Mouse (Mus musculus): Measurements from ENCODE around the gene Kank2.
A peak's percentile ranks its signal among the peaks of the same experiment; 100 is the strongest.
"Not testable (repeated sequence)": the region's sequence is repeated elsewhere in the genome, so short reads cannot be mapped to it uniquely, and the experiment has no call there.

The Kank2 gene

DNA sequence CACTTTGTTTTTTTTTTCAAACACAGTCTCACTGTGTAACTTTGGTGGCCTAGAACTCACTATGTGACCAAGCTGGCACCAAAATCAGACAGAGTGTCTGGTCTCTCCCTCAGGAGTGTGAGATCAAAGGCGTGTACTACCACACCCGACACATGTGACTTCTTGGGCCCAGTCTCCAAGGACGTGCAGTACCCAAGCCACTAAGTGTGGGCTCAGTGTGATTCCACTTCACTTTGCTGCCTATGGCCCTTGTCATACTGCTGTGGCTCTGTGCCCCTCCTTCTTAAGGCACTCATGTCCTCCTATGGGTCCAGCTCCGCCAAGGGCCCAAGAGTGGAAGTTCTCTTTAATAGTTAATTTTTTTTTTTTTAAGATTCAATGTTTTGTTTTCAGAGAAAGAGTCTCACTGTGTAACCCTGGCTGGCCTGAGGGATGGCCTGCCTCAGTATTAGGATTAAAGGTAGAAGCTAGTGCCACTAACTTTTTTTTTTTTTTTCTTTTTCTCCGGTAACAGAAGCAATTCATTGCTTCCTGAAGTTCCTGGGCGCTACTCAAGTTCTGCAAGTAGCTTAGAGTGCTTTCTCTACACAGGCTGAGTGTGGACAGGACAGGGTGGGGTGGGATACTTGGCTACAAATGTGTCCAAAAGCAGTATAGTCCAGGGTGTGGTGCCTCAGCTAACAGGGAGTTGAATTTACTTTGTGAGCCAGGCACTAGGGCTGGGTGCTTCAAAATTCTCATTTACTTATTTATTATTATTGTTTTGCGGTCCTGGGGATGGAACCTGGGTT lies 13.8 kb downstream of the Kank2 start:
- DNase-seq (ENCODE audit: low read depth) = no peak

DNA sequence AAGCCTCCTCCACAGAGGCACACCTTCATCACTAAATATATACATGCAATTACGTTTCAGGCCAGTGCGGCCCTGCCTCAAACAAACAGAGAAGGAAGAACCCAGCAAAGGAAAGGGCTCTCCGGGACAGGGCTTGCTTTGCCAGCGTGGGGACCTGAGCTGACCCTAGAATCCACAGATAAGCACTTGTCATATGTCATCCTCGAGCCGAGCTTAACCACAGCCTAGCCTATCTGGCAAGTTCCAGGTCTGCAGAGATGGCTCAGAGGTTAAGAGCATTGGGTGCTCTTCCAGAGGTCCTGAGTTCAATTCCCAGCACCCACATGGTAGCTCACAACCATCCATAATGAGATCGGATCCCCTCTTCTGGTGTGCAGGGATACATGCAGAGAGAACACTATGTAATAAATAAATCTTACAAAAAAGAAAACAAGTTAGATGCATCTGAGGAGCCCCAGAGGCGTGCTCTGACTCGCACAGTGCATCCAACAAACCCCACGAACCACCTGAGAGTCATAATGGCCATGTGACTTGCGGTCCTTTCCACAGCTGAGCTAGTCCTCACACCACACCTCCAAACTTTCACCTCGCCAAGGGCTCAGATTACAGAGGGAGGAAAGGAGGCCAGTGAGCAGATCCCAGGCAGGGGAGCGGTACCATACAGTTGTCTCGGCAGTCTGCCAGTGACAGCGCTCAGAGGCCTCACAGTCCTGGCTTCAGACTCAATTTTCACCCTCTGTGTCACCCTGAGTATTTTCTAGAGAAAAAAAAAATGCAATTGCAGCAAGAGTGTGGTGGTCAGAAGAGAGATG lies 16.7 kb downstream of the Kank2 start:
- peak; percentile 78 for DNase-seq (ENCODE audit: low read depth)

DNA sequence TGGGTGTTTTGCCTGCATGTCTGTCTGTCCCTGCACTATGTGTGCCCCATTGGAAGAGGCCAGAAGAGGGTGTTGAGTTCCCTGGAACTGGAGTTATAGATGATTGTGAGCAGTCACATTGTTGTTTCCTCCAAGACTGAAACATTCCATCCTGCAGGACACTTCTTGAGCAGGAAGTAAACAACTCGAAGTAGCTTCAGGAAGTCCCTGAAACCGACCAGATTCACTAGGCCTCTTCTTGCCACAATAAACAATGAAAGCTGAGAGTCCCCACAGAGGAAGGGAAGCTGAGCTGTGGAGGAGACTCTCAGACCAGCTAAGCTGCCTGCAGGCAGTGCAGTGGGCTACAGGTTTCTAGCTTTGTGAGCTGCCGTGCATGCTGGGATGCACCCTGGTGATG lies 20.8 kb downstream of the Kank2 start:
- DNase-seq (ENCODE audit: low read depth) = no peak

DNA sequence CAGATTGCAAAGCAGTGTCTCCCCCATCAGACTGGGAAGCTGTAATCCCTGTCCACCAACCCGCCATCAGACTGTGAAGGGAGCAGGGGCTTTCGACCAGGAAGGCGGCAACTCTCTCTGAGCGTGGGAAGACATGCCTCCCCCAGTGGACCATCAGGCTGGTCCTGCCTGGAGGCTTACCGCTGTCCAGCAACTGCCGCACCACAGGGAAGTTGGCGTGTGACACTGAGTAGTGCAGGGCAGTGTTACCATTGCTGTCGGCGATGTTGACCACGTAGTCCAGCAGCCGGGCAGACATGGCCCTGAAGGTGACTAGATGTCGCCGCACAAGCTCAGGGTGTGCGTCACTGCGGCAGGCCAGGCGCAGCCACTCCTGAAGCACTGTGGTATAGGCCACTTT lies 24.2 kb downstream of the Kank2 start:
- no peak for DNase-seq (ENCODE audit: low read depth)

DNA sequence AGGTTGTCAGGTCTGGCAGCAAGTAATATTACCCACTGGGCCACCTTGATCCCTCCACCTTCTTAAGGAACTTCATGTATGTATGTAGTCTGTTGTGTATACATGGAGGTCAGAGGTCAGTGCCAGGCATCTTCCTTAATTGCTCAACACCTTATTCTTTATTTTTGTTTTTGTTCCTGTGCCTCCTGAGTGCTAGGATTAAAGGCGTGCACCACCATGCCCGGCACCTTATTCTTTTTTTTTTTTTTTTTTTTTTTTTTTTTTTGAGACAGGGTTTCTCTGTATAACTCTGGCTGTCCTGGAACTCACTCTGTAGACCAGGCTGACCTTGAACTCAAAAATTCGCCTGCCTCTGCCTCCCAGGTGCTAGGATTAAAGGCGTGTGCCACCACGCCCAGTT lies 25.1 kb downstream of the Kank2 start:
- not testable (repeated sequence) for DNase-seq (ENCODE audit: low read depth)

DNA sequence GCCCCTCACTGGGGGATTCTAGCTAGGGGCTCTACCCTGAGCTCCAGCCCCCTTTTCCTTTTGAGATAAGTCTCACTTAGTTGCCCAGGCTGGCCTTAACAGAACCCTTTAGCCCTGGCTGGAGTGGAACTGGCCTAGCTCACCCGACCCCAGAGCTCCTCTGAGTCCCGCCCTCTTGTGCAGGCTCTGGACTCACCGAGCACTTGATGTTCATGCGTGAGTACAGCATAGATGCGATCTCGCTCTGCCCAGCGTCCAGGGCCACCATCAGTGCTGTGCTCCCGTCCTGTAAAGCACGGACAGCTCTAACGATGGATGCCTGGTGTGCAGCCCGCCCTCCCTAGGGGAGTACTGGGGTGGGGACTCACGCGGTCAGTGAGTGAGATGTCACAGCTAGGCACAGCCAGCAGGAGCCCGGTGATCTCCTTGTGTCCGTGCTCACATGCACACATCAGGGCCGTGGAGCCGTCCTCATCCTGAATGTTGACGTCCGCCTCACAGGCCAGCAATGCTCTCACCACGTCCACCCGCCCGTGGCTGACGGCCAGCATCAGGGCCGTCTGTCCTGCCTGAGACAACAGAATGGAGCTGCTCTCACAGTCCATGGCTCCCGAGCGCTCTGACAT lies 28.9 kb downstream of the Kank2 start:
- DNase-seq (ENCODE audit: low read depth) = no peak

DNA sequence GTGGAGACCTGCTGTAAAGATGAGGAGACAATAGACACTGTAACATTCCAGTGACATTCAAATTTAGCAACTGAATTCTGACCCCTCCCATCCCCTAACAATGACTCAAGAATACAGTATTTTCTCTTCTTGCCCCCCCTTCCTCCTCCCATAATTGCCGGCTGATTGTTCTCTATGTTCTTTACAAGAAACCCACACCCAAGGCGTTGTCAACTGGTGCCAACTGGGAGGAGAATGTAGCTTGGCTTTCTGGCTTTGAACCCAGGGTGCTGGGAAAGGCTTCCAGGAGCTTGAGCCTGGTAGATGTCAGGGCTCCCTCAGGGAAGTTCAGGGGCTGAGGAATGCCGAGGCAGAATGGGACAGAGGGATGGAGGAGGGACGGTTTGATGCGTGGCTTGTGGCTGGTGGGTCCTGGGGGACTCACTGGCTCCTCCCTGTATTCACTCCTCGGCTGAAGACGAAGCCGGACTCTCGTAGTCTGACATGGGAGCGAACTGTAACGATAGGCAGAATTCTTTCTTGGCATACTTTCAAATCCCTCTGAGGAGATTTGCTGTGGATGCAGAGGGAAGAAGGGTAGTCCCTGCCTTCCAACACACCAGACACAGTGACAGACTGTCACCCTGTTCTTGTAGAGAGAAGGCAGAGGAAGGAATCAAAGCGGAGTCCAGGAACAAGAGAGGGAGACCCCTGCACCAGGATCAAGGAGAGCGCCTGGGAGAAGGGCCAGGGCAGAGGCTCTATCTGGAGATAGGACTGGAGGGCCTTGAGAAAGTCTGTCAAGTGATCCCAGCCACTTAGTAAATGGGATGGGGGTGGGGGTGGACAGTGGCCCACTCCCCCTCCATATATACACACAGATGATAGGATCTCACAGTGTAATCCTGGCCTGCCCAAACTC lies 29.8 kb downstream of the Kank2 start:
- peak; percentile 79 for DNase-seq (ENCODE audit: low read depth)

DNA sequence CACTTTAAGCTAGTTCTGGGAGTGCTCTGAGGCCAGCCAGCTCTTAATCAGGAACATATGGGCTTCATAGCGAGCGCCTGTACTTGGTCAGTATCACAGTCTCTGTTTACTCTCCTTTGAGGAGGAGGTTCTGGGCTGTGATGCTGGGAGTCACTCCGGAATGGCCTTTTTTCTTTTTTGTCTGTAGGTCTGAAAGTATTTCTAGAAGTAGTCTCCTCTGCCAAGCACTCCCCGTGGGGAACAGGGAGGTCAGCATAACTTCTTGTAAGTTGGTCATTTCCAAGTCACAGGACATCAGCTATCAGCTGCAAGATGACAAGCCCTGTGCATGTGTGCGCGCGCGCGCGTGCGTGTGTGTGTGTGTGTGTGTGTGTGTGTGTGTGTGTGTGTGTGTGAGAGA lies 30.6 kb downstream of the Kank2 start:
- DNase-seq (ENCODE audit: low read depth) = peak; percentile 93

DNA sequence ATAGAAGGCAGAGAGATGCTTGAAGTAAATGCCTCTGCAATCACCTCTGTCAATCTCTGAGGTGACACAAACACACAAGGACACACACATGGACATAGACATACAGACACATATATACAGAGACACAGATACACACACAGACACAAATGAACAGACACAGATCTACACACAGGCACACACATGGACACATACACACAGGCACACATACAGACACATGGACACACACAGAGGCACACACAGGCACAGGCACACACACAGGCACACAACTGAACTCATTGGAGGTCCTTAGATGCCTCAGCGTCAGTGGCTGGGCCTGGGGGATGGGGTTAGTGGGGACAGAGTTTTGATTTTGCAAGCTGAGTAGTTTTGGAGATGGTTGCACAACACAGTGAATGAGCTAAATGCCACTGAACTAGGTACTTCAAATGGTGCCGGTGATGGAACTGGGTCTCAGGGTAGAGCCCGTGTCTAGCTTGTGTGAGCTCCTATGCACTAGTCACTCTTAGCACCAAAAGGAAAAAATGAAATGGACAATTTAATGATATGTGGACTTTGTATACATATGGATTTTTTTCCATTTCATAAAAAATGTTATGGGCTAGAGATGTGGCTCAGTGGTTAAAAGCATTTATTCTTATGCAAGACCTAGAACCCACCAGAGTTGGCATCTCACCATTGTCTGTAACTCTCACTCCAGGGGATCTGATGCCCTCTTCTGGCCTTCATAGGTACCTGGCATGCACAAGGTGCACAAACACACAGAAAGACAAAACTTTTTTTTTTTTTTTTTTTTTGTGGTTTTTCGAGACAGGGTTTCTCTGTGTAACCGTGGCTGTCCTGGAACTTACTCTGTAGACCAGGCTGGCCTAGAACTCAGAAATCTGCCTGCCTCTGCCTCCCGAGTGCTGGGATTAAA lies 34.2 kb downstream of the Kank2 start:
- no peak for DNase-seq (ENCODE audit: low read depth)

DNA sequence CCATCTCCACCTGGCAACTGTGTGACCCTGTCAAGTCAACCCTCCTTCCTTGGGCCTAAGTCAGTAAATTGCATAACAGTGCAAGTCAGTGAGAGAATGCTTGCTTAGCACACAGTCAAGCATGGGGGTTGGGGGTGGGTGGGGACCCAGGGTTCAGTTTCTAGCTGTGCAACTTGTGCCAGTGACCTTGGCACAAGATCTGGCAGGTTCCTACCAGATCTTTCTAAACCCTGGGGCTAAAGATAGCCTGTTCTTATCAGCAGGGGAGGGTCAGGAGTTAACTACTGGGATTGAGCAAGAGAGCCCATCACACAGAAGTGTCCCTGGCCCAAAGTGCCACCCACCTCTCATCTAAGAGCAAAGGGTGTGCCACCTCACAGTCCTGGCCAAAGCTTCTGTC lies 36.4 kb downstream of the Kank2 start:
- no peak for DNase-seq (ENCODE audit: low read depth)

DNA sequence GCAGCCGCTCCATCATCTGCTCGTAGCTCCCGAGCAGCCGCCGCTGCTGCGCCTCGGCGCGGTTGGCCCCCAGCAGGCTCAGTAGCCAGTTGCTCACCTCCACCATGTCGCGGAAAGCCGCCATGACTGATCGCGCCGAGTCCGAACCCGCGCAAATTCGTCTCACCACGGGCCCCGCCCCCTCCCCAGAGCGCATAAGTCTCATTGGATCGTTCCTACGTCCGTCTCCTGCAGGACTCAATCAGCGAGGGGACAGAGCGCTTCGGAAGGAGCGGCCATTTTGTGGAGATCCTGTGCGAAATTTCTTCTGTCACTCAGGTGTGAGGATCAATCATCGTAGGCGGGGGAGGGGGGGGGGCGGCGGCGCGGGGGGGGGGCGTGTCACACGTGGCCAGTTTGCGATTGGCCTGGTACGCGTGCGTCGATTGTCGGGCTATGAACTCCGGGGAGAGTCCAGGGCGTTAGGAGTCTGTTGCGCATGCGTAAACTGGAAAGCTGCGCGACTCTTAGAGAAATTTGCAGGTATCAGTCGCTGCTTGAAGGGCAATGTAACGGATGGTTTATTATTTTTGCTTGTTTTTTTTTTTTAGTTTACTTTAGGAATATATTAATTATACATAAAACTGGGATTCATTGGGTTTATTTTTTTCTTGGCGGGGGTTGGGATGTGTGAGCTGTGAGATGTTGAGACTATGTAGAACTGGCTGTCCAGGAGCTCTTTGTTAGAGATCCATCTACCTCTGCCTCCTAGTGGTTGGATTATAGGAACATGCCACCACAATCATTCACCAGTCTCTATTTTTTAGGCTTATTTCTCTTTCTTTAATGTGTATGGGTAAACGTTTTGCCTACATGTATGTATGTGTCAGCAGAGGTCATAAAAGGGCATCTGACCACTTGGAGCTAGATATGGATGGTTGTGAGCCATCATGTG lies 38.1 kb downstream of the Kank2 start, which contains the start of gene Spc24:
Spc24 (minus strand) TSS at position 149 of the 934 bp plus-strand sequence.
- DNase-seq (ENCODE audit: low read depth) = peak; percentile 85

DNA sequence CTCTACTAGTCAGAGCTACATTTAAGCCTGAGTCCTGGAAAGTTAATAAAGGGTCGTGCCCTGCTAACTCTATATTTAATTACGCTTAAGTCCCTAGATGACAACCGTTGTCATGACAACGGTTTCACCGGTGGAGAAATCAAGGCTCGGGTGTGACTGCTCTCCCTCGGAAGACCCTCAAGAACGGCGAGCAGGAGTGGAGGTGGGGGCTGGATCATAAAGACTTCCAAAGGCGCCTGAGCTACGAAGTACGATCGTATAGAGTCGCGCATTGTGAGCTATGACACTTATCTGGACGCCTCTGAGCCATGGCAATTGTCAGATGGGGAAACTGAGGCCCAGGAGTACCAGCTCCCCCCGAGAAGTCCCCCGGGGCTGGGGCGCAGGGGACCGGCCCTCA lies 38.8 kb downstream of the Kank2 start:
- DNase-seq (ENCODE audit: low read depth) = no peak

DNA sequence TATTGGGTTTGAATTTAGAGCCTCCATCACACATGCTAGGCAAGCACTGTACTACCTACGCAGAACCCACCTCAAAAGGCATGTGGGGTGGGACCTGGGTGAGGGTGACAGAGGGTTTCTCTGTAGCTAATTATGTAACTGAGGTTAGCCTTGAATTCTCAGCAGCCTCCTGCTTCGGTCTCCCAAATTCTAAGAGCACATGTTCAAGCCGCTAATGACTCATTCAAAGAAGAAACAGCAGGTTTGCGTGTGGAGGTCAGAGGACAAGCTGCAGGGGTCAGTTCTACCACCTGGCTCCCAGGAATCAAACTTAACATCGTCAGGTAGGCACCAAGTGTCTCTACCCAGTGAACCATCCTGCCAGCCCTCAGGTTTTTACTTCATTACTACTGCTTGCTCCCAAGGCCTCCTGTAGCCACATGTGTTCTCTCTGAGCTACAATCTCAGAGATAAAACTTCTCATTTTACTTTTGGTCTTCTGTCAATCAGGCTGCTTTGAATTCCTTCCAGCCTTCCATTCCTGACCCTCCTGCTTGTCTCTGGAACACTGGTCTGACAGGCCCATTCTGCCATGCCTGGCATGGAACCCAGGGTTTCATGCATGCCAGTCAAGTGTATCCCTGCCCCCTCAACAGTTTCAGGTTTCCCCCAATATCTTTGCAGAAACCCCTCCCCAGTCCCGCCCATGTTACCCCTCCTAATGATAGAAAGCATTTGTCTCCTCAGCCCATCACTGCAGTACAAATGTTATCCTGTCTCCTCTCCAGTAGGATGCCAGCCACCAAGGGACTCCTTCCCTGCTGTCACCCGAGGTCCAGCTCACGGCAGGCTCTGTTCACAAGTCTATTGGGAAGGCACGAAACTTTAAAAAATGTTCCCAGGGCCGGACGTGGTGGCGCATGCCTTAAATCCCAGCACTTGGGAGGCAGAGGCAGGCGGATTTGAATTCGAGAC lies 39.7 kb downstream of the Kank2 start:
- DNase-seq (ENCODE audit: low read depth) = no peak

DNA sequence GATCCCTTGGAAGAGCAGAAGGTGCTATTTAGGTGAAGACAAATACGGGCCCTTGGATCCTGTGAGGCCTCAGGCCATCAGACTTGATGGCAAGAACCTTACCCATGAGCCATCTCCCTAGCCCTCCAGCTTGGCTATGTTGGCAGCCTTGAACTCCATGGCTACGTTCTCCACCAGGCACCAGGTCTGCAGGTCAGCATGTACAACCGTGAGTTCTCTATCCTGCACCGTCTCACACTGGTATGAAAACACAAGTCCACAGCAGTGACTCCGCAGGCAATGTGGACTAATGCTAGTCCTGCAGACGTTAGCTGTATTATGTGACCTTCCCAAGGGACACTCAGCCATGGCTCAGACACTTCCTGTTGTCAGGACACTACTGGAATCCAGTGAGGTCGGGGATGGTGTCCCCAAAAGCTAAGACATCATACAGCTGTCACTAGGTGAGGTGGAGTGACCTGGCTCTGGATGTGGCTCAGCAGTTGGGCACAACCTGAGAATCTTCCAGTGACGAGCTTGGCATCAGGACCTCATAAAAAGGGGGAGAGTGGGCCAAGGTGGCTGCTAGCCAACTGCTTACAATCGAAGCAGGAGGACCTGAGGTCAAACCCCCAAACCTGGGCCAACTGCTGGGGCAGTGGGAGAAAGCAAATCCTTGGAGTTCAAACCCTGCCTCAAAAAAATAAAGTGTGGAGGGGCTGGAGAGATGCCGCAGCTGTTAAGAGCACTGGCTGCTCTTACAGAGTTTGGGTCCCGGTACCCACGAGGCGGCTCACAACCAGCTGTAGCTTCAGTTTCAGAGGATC lies 43.8 kb downstream of the Kank2 start:
- no peak for DNase-seq (ENCODE audit: low read depth)

DNA sequence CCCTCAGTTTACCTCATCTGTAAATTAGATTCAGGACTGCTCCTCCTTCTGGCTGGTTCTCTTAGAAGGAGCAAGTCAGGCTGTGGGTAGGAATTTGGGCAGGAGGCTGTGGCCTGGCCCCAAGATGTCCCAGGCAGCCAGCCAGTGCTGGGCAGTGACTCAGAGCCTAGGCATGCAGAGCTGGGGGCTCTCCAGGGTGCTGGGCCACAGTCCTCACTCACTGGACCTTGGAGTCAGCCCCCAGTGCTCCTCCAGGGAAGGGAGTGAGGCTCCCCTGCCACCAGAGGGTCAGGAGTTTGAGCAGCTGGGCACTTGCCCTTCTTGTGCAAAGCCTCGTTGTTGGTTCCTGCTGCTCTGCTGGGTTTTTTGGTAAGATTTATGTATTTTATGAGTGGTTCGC lies 44.5 kb downstream of the Kank2 start:
- peak; percentile 91 for DNase-seq (ENCODE audit: low read depth)

DNA sequence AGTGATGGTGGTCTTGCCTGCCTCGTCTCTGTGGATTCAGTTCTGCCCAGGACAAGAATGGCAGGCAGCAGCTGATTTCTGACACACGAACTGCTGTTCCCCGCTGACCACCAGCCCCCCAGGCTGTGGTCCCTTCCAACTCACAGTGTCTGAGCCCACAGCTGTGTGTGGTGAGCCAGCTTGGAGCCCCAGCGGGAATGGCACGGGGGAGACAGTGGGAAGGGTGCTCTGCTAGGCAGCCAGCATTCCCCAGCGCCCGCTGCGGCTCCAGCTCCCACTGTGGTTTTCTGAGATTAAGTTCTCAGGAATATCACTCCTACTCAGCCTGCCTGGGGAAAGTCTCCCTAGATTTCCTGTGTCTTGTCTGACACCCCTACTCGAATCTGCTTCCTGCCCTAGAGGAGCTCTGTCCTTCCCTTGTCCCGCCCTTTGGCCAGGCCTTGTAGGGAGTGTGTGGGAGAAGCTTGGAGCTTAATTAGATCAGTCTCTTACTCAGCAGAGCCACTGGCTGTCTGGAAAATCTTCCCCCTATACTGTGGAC lies 46.2 kb downstream of the Kank2 start:
- DNase-seq (ENCODE audit: low read depth) = peak; percentile 78

DNA sequence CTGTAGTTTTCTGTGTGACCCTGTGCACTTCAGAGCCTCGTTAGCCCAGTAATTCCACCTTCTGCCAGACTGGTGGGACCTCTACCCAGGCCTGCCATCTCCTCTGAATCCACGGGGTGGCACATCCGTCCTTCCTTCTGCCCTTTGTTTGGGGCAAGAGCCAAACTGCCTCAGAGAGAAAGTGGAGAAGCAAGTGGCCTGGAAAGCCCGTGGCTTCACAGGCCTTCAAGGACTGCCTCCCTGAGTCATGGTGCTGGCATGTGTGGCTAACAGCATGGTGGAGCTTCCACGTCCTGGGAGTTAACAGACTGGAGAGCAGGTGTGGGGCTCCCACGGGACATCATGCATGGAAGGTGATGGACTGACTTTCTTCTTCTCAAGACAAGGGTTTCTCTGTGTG lies 47.2 kb downstream of the Kank2 start:
- DNase-seq (ENCODE audit: low read depth) = peak; percentile 80
